In the genomic region with DNA sequence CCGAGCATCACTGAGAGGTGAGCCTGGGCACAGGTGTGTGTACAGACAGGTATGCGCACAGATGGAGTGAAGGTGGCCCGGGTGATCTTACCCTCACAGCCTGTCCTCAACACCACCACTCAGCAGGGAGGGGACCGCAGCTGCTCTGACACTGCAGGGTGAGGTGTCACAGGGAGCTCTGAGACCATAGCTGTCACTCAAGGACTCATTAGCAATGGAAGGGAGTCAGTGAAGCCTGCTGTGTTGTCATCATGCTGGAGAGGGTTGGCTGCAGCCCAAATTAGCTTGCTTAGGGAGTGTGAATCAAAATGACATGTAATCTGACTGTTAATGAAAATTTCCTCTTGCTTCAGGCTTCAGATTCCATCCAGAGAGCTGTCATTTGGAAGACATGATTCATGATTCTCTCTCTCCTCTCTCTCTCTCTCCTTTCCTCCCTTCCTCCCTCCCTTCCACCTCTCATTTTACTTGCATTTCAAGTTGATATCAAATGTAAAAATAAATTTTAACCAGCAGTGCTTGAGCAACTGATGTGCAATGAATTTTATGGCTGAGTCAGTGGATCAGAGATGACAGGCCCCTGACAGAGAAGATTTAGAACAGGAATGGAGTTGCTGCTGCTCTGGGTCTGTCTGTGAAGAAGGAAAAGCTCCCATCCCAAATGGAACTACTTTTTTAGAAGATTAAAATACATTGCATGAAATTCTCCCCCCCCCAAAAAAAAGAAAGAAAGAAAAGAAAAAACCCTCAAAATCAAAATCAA, we compare ENCODE assay signal across 8 mouse cellular contexts.
A peak's percentile ranks its signal among the peaks of the same experiment; 100 is the strongest.
DNase-seq lines count a peak whose midpoint lies in the region; ATAC-seq and TF ChIP-seq lines count a peak whose summit lies in the region.

No protein-coding gene starts in this region.

- no peaks in the 10 kb centered on the region for H3K4me1 ChIP-seq in kidney, postnatal 0 days (replicated peaks; ENCODE audit: insufficient read depth, low read length)
- peaks cover 15% of the 10 kb centered on the region for H3K4me1 ChIP-seq in hindbrain, embryonic 15.5 days (replicated peaks)
- H3K4me1 ChIP-seq in midbrain, postnatal 0 days (ENCODE audit: insufficient read depth, low read length), result no peaks in the 10 kb centered on the region
- H3K4me1 ChIP-seq in thymus, adult 2 months (replicated peaks; ENCODE audit: control insufficient read depth, insufficient read depth, low read length), result no peaks in the 10 kb centered on the region

- H3K4me3 ChIP-seq in kidney, postnatal 0 days (replicated peaks; ENCODE audit: low read depth, low read length), result no peak overlapping the region
- no peak overlapping the region for H3K4me3 ChIP-seq in hindbrain, embryonic 15.5 days
- no peak overlapping the region for H3K4me3 ChIP-seq in midbrain, postnatal 0 days (ENCODE audit: low read depth, low read length)
- H3K4me3 ChIP-seq in thymus, adult 2 months (ENCODE audit: control insufficient read depth, insufficient read depth, low read length), result no peak overlapping the region

- no peaks in the 10 kb centered on the region for H3K36me3 ChIP-seq in kidney, postnatal 0 days (ENCODE audit: insufficient read depth, low read length)
- H3K36me3 ChIP-seq in hindbrain, embryonic 15.5 days, result no peaks in the 10 kb centered on the region
- no peaks in the 10 kb centered on the region for H3K36me3 ChIP-seq in midbrain, postnatal 0 days (ENCODE audit: insufficient read depth, low read length)
- no peaks in the 10 kb centered on the region for H3K36me3 ChIP-seq in thymus, adult 2 months (ENCODE audit: control insufficient read depth, insufficient read depth, low read length)

- peak; percentile 78 for DNase-seq in kidney, postnatal 0 days (ENCODE audit: low spot score)
- DNase-seq in kidney, adult 11 months, result no peak
- DNase-seq in cerebellum, postnatal 10 days, result peak; percentile 88 to 92
- peak; percentile 95 for DNase-seq in midbrain, postnatal 0 days (ENCODE audit: low spot score)
- no peak for DNase-seq in thymus, adult 2 months
- no peak for DNase-seq in spleen, adult 12 weeks (ENCODE audit: low spot score)

- no peak for TF ChIP-seq CTCF in kidney, postnatal 0 days (IDR thresholded peaks at IDR 0.05; ENCODE audit: low read depth)
- no peak for TF ChIP-seq CTCF in midbrain, postnatal 0 days (IDR thresholded peaks at IDR 0.05)
- no peak for TF ChIP-seq CTCF in thymus, adult 2 months (IDR thresholded peaks at IDR 0.05; ENCODE audit: borderline replicate concordance, control insufficient read depth, extremely low read depth, insufficient read depth, low read length, poor library complexity)

- no peak overlapping the region for H3K4me2 ChIP-seq in kidney, postnatal 0 days (ENCODE audit: low read length)
- no peak overlapping the region for H3K4me2 ChIP-seq in hindbrain, embryonic 15.5 days
- H3K4me2 ChIP-seq in midbrain, postnatal 0 days (ENCODE audit: low read depth, low read length, poor library complexity, severe bottlenecking), result no peak overlapping the region

- 0 out of 2 replicates have a peak, but pooled peaks have one; percentile 46 for ATAC-seq in kidney, postnatal 0 days (replicated peaks; ENCODE audit: low FRiP score, low read depth)
- ATAC-seq in hindbrain, embryonic 15.5 days (ENCODE audit: low FRiP score, low read depth), result peak; percentile 92; the same call in 1 of the 2 replicates
- ATAC-seq in midbrain, postnatal 0 days (ENCODE audit: low FRiP score), result peak; percentile 80
- no peak for ATAC-seq in monocyte, adult 5-6 weeks (replicated peaks; ENCODE audit: insufficient number of reproducible peaks, low FRiP score, low TSS enrichment, poor library complexity, severe bottlenecking)

- H3K27ac ChIP-seq in kidney, postnatal 0 days, result no peak overlapping the region
- H3K27ac ChIP-seq in hindbrain, embryonic 15.5 days (replicated peaks), result peak overlapping the region; percentile 71
- H3K27ac ChIP-seq in midbrain, postnatal 0 days (ENCODE audit: low read depth, low read length), result peak overlapping the region; percentile 51; the same call in 1 of the 2 replicates
- no peak overlapping the region for H3K27ac ChIP-seq in thymus, adult 2 months (ENCODE audit: control insufficient read depth, insufficient read depth, low read length)

- no peak overlapping the region for H3K9ac ChIP-seq in kidney, postnatal 0 days (ENCODE audit: low read depth, low read length)
- H3K9ac ChIP-seq in hindbrain, embryonic 15.5 days, result no peak overlapping the region
- H3K9ac ChIP-seq in midbrain, postnatal 0 days (replicated peaks; ENCODE audit: low read length, poor library complexity, severe bottlenecking), result no peak overlapping the region

- no peak for TF ChIP-seq POLR2A in thymus, adult 2 months (IDR thresholded peaks at IDR 0.05; ENCODE audit: control insufficient read depth, extremely low read depth, insufficient read depth, low read length, poor library complexity)

- 21% methylated on average over 4 of the region's 4 CpGs for WGBS in kidney, postnatal 0 days
- 9% methylated on average over 4 of the region's 4 CpGs for WGBS in hindbrain, embryonic 15.5 days
- WGBS in midbrain, postnatal 0 days, result 23% methylated on average over 4 of the region's 4 CpGs
- WGBS in thymus, adult 2 months, result 68% methylated on average over 4 of the region's 4 CpGs

- no peaks in the 10 kb centered on the region for H3K27me3 ChIP-seq in kidney, postnatal 0 days (ENCODE audit: insufficient read depth, low read length)
- H3K27me3 ChIP-seq in hindbrain, embryonic 15.5 days, result no peaks in the 10 kb centered on the region
- no peaks in the 10 kb centered on the region for H3K27me3 ChIP-seq in midbrain, postnatal 0 days (ENCODE audit: insufficient read depth, low read length)
- no peaks in the 10 kb centered on the region for H3K27me3 ChIP-seq in thymus, adult 2 months (ENCODE audit: control insufficient read depth, insufficient read depth, low read length)

- no peaks in the 10 kb centered on the region for H3K9me3 ChIP-seq in kidney, postnatal 0 days (replicated peaks; ENCODE audit: low read length)
- H3K9me3 ChIP-seq in hindbrain, embryonic 15.5 days, result no peaks in the 10 kb centered on the region
- H3K9me3 ChIP-seq in midbrain, postnatal 0 days (ENCODE audit: low read length), result no peaks in the 10 kb centered on the region

Comparison
In these comparisons a context has a peak if more than half of its experiments do, and no peak if none do; other contexts are left out.
1. DNase-seq: peak in kidney, postnatal 0 days (single experiment), cerebellum, postnatal 10 days (2 of 2) and midbrain, postnatal 0 days (single experiment); none in kidney, adult 11 months (single experiment), thymus, adult 2 months (single experiment) and spleen, adult 12 weeks (single experiment).
2. H3K27ac ChIP-seq: peak in hindbrain, embryonic 15.5 days (single experiment) and midbrain, postnatal 0 days (single experiment); none in kidney, postnatal 0 days (single experiment) and thymus, adult 2 months (single experiment).